ENCODE assay signal across 21 mouse cellular contexts in genomic region chr9:86926519-86926918, GRCm38 (mm10). TPM values are rescaled to one million over a fixed set of nuclear protein-coding genes. Genes with fewer than 3 reads are reported as not detected.
"Had no signal": no experiment of that assay in that cellular context is flagged by ENCODE, and none has a peak within 500 bp of the region (broad histone marks: within the 10 kb centered on the region; RNA-seq: fewer than 3 reads in every experiment).

No protein-coding gene starts in this region.

- H3K27me3 ChIP-seq: kidney, embryonic 15.5 days; limb, embryonic 12.5 days; limb, embryonic 15.5 days; neural tube, embryonic 12.5 days; neural tube, embryonic 15.5 days; stomach, embryonic 15.5 days had no signal

- H3K36me3 ChIP-seq: kidney, embryonic 15.5 days; limb, embryonic 12.5 days; limb, embryonic 15.5 days; neural tube, embryonic 12.5 days; neural tube, embryonic 15.5 days; stomach, embryonic 15.5 days had no signal

- ATAC-seq: intestine, postnatal 0 days; liver, postnatal 0 days; lung, postnatal 0 days had no signal

- DNase-seq: kidney, adult 8-10 months; kidney, postnatal 14 days; kidney, postnatal 4 days; left cerebral cortex, postnatal 4 days; liver, postnatal 0 days; lung, embryonic 14.5 days; retina, postnatal 1 day; right cerebral cortex, postnatal 25 days; spleen, adult 18-20 months; thymus, postnatal 25 days had no signal

- H3K9me3 ChIP-seq: kidney, embryonic 15.5 days; limb, embryonic 12.5 days; limb, embryonic 15.5 days; neural tube, embryonic 12.5 days; neural tube, embryonic 15.5 days; stomach, embryonic 15.5 days had no signal

- H3K27ac ChIP-seq: kidney, embryonic 15.5 days; limb, embryonic 12.5 days; limb, embryonic 15.5 days; liver, embryonic 14.5 days; macrophage; neural tube, embryonic 12.5 days; neural tube, embryonic 15.5 days; stomach, embryonic 15.5 days had no signal

- H3K4me2 ChIP-seq: kidney, embryonic 15.5 days; limb, embryonic 12.5 days; limb, embryonic 15.5 days; liver, embryonic 11.5 days; lung, embryonic 14.5 days; neural tube, embryonic 12.5 days; neural tube, embryonic 15.5 days; stomach, embryonic 15.5 days had no signal

- H3K4me1 ChIP-seq: limb, embryonic 15.5 days; neural tube, embryonic 12.5 days; stomach, embryonic 15.5 days had no signal

- H3K9ac ChIP-seq: kidney, embryonic 15.5 days; limb, embryonic 12.5 days; limb, embryonic 15.5 days; liver, embryonic 14.5 days; liver, postnatal 0 days; lung, embryonic 14.5 days; neural tube, embryonic 12.5 days; neural tube, embryonic 15.5 days; stomach, embryonic 15.5 days had no signal

- H3K4me3 ChIP-seq: kidney, embryonic 15.5 days; limb, embryonic 12.5 days; limb, embryonic 15.5 days; neural tube, embryonic 12.5 days; neural tube, embryonic 15.5 days; stomach, embryonic 15.5 days had no signal

RNA-seq across cellular contexts. Expression of gene Snap91, which starts 46.1 kb away (rescaled TPM):
- polyA plus RNA-seq: liver, postnatal 0 days; macrophage had no signal
